Mouse (Mus musculus) kidney, adult 2 months (tissue): ENCODE measurements around the gene Igfbp1.

ENCODE experiments used
- CTCF ChIP-seq: fragments of 200-500 bp; conservative IDR thresholded peaks from 2 replicates; pipeline ENCODE4 v1.5.1; 2011; ENCODE audit warnings: low read depth, mild to moderate bottlenecking, control low read depth, low read length, moderate library complexity, mixed read lengths; ENCODE audit not compliant: insufficient read depth, insufficient read length
- POLR2A ChIP-seq: fragments of 200-500 bp; IDR thresholded peaks from one replicate; pipeline ENCODE4 v1.6.1; 2011; ENCODE audit warnings: low read depth, low read length, control low read depth

- TF ChIP-seq CTCF (no peak), POLR2A (no peak)
Observed at GRCm38 (mm10) chr11:7198481-7199256, 1.1 kb downstream of the Igfbp1 start.
